Mouse (Mus musculus) limb, embryonic 10.5 days (tissue): ENCODE measurements around the gene Gm15140. TPM values are rescaled to one million over a fixed set of nuclear protein-coding genes. Genes with fewer than 3 reads are reported as not detected.
"Not testable (repeated sequence)": the region's sequence is repeated elsewhere in the genome, so short reads cannot be mapped to it uniquely, and the experiment has no call there.

Experiments used
- DNase-seq: peaks from one replicate; pipeline ENCODE4 v3.0.0-alpha.2; 2017; ENCODE audit warnings: low spot score
- H3K27ac ChIP-seq: fragments of 300-500 bp; sonication (generic); 2 replicates; pipeline ENCODE4 v1.5.1; 2016; ENCODE audit warnings: mild to moderate bottlenecking
- H3K27me3 ChIP-seq: fragments of 300-500 bp; sonication (generic); 2 replicates; pipeline ENCODE4 v1.6.1; 2016; ENCODE audit warnings: low read depth, mild to moderate bottlenecking; ENCODE audit not compliant: poor library complexity, severe bottlenecking
- H3K36me3 ChIP-seq: fragments of 300-500 bp; sonication (generic); 2 replicates; pipeline ENCODE4 v1.6.1; 2016; ENCODE audit warnings: mild to moderate bottlenecking, moderate library complexity
- H3K4me1 ChIP-seq: fragments of 300-500 bp; sonication (generic); 2 replicates; pipeline ENCODE4 v1.6.1; 2016
- H3K4me3 ChIP-seq: fragments of 300-500 bp; sonication (generic); 2 replicates; pipeline ENCODE4 v1.5.1; 2016; ENCODE audit warnings: mild to moderate bottlenecking, moderate library complexity
- H3K9me3 ChIP-seq: fragments of 300-500 bp; sonication (generic); replicated peaks from 2 replicates; pipeline ENCODE4 v1.6.1; 2016; ENCODE audit warnings: mild to moderate bottlenecking
- WGBS: fragments of 180-500 bp; shearing (Covaris S2); methylation state at CpG from one replicate; pipeline ENCODE4 v1.1.7; 2016; 5-methylcytosine and 5-hydroxymethylcytosine counted together
- polyA plus RNA-seq: library from polyadenylated mRNA; unstranded; fragments of >200 nt; fragmentation: Nextera tagmentation; extraction: Ambion mirVana; gene quantifications from 2 replicates; pipeline ENCODE4 v1.2.1, GENCODE M21; 2016

The Gm15140 gene
- not detected in 2 replicates for polyA plus RNA-seq

DNA sequence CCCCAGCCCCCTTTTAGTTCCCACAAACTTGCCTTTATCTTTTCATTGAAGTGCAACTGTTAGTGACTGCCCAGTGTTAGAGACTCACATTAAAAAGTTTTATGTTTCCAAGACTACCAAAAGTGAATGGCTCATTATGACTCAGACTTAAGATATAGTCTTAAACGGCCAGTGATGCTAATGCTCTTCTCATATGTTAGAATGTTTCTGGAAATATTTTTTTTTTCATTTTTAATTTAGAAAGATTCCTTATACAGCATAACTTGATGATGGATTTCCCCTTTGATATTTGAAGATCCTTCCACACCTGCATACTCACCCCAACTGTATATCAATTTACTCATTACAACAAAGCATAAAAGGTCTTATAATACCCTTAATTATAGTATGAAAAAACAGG is at the start of gene Gm15140:
Gm15140 (minus strand) TSS at position 101 of the 400 bp plus-strand sequence.
- not testable (repeated sequence) for H3K4me1 ChIP-seq, DNase-seq, H3K27me3 ChIP-seq, H3K27ac ChIP-seq, H3K36me3 ChIP-seq, H3K4me3 ChIP-seq, H3K9me3 ChIP-seq
- WGBS, result 82% methylated on average over 1 of the region's 1 CpGs

Other genes with a start within 250 kb of the Gm15140 start
- not detected in 2 replicates for gene Samt1, start 108.0 kb downstream of the Gm15140 start, polyA plus RNA-seq
- not detected in 2 replicates for gene 4921511M17Rik, start 86.9 kb downstream of the Gm15140 start, polyA plus RNA-seq
- not detected in 2 replicates for gene Gm10057, start 65.6 kb downstream of the Gm15140 start, polyA plus RNA-seq
- not detected in 2 replicates for gene 4930524N10Rik, start 222.7 kb upstream of the Gm15140 start, polyA plus RNA-seq